Mouse (Mus musculus) cortical plate, adult 2 months (tissue): Measurements from ENCODE around the gene Lrrk1. TPM values are rescaled to one million over a fixed set of nuclear protein-coding genes. Genes with fewer than 3 reads are reported as not detected.

ENCODE experiments used
- H3K27ac ChIP-seq: fragments of 200-500 bp; 2 replicates; pipeline ENCODE4 v1.5.1; 2012; ENCODE audit warnings: low read length, control low read depth, inconsistent platforms; ENCODE audit not compliant: insufficient read depth
- H3K4me1 ChIP-seq: fragments of 200-500 bp; 2 replicates; pipeline ENCODE4 v1.6.1; 2011; ENCODE audit warnings: low read length; ENCODE audit not compliant: control insufficient read depth, insufficient read depth
- H3K4me3 ChIP-seq: fragments of 200-500 bp; 2 replicates; pipeline ENCODE4 v1.5.1; 2011; ENCODE audit warnings: mild to moderate bottlenecking, low read length, control low read depth; ENCODE audit not compliant: insufficient read depth
- CTCF ChIP-seq: fragments of 200-500 bp; IDR thresholded peaks from 2 replicates; pipeline ENCODE4 v1.5.1; 2011; ENCODE audit warnings: mild to moderate bottlenecking, control low read depth, low read length; ENCODE audit not compliant: insufficient read depth; ENCODE audit errors: extremely low read depth
- POLR2A ChIP-seq: fragments of 200-500 bp; IDR thresholded peaks from 2 replicates; pipeline ENCODE4 v1.6.1; 2011; ENCODE audit warnings: mild to moderate bottlenecking, low read length, control low read depth; ENCODE audit not compliant: insufficient read depth; ENCODE audit errors: extremely low read depth
- polyA plus RNA-seq: library from polyadenylated mRNA; depleted of rRNA; stranded (reverse); fragments of >200 nt; gene quantifications from 2 replicates; pipeline ENCODE4 v1.2.3, GENCODE M21; 2012; rRNA removed

Lrrk1 gene
- 3.2 and 3.5 TPM in 2 replicates for polyA plus RNA-seq

DNA sequence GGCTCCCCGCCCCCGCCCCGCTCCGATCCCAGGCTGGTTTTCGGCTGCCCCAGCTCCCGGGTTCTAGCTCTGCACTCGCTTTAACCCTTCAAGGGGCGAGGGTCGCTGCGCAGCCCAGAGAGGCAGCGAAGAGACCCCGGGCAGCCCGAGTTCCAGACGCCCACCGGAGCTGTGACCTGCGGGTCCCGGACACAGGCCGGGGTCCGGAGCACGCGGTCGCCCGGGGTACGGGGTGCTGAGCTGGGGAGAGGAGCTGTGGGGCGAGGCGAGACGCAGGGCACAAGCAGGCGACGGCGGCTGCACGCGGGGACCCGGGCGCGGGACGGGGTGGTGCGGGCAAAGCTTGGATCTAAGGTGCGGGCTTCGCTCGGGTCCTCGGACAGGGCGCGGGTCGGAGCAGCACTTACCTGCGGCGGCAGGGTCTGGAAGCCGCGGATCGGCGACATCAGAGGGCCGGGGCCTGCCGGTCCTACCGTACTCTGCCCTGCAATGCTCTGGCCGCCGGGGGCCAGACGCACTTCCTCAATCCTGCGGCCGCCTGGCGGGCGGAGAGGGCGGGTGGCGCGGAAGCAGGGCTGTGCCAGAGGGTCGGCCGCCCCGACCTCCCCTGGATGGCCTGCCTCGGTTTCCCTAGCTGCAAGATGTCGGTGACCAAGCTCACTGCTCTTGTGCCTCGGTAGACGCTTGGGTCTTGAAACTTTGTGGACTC lies at the start of gene Lrrk1:
Gene Lrrk1 (minus strand): TSS at position 538 of the 709 bp plus-strand sequence.
- TF ChIP-seq POLR2A (no peak), CTCF (no peak)
- Histone ChIP-seq H3K4me1 (no peaks in the 10 kb centered on the region), H3K4me3 (peak within 1 kb of the TSS; percentile 32), H3K27ac (peak within 1 kb of the TSS; percentile 89)

- TF ChIP-seq CTCF = peak; percentile 89
- TF ChIP-seq POLR2A = no peak
- Histone ChIP-seq H3K27ac (no peak overlapping the region), H3K4me3 (no peak overlapping the region), H3K4me1 (no peaks in the 10 kb centered on the region)
Measured at GRCm38 (mm10) chr7:66434453-66434935, 46.3 kb upstream of the Lrrk1 start.

GRCm38 (mm10) chr7:66427437-66428161 lies 39.4 kb upstream of the Lrrk1 start, which contains the start of gene Aldh1a3:
TSS of gene Aldh1a3 (minus strand) at chr7:66427517.
- peak within 1 kb of the TSS; percentile 17; the same call in 1 of the 2 replicates for H3K4me3 ChIP-seq
- H3K4me1 ChIP-seq = no peaks in the 10 kb centered on the region
- TF ChIP-seq CTCF = no peak
- TF ChIP-seq POLR2A = no peak
- H3K27ac ChIP-seq = no peak within 1 kb of the TSS

- no peak for TF ChIP-seq CTCF
- no peak for TF ChIP-seq POLR2A
- Histone ChIP-seq H3K4me3 (peak overlapping the region; percentile 17; the same call in 1 of the 2 replicates), H3K27ac (no peak overlapping the region), H3K4me1 (no peaks in the 10 kb centered on the region)
Measured at GRCm38 (mm10) chr7:66427053-66427436, 38.9 kb upstream of the Lrrk1 start.

- TF ChIP-seq POLR2A = no peak
- no peak for TF ChIP-seq CTCF
Measured at GRCm38 (mm10) chr7:66421903-66422302, 33.8 kb upstream of the Lrrk1 start.

DNA sequence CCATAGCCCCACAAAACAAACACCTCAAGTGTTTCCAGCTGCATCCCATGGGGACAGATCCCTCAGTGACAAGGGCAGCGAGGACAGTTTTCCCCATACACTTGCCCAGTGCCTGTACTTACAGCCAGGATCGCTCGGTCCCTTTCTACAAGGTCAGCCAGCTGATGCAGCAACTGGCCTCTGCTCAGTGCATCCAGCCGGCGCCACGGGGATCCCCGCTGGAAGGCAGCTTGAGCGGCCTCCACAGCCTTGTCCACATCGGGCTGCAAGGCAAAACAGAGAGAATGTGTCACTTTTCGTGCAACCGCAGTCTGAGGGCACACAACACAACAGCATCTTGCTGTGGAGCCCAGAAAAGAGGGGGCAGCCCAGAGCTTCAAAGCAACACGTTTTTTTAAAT lies 30.8 kb upstream of the Lrrk1 start:
- TF ChIP-seq POLR2A (no peak), CTCF (no peak)
- no peak overlapping the region for H3K27ac ChIP-seq
- H3K4me1 ChIP-seq = no peaks in the 10 kb centered on the region
- no peak overlapping the region for H3K4me3 ChIP-seq

More at GRCm38 (mm10) chr7:66421903-66422302, 33.8 kb upstream of the Lrrk1 start:
- no peak overlapping the region for H3K4me3 ChIP-seq
- H3K4me1 ChIP-seq = no peaks in the 10 kb centered on the region
- no peak overlapping the region for H3K27ac ChIP-seq

DNA sequence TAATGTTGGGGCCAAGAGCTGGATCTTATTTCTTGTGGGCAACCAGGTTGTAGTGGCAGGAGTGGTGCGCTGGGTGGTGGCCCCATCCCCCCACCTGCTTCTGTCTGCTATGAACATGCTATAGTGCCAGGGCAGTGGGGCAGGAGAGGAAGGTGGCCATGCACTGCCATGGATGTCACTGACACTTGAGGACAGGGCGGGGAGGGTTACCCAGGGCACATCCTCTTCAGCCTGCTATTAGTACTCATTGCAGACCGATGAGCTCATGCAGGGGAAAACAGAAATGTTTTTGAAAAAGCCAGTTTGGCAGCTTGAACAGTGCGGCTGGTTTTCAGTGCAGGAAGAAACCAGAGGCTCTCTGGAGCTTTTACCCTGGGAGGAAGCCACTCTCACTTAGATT lies 28.7 kb upstream of the Lrrk1 start:
- TF ChIP-seq POLR2A (no peak), CTCF (no peak)
- no peak overlapping the region for H3K27ac ChIP-seq
- no peak overlapping the region for H3K4me3 ChIP-seq
- no peaks in the 10 kb centered on the region for H3K4me1 ChIP-seq

- Histone ChIP-seq H3K4me1 (no peaks in the 10 kb centered on the region), H3K27ac (no peak overlapping the region), H3K4me3 (no peak overlapping the region)
- no peak for TF ChIP-seq CTCF
- no peak for TF ChIP-seq POLR2A
Measured at GRCm38 (mm10) chr7:66413093-66413492, 24.9 kb upstream of the Lrrk1 start.

- H3K4me3 ChIP-seq = no peak overlapping the region
- peak; percentile 71 for TF ChIP-seq CTCF
- TF ChIP-seq POLR2A = no peak
- no peak overlapping the region for H3K27ac ChIP-seq
- H3K4me1 ChIP-seq = no peaks in the 10 kb centered on the region
Measured at GRCm38 (mm10) chr7:66409433-66409832, 21.3 kb upstream of the Lrrk1 start.

DNA sequence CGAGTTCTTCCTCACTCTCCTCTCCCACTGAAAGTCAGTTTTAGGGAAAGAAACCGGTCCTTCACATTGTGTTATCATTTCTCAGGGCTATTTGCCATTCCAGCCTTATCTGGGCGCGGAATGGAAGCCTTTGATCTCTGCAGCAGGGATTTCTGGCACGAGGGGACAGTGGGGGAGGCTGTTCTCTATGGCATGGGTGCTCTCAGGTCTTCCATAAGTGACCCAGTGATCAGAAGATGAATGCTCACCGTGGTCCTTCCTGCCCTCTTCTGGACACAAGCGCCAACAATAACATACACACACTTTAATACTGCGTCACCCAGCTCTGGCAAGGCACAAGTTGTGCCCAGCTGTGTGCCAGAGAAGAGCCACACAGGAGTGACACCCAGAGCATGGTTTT lies 18.8 kb upstream of the Lrrk1 start:
- TF ChIP-seq CTCF = no peak
- no peak for TF ChIP-seq POLR2A
- Histone ChIP-seq H3K4me3 (no peak overlapping the region), H3K27ac (no peak overlapping the region), H3K4me1 (no peaks in the 10 kb centered on the region)
